Mouse (Mus musculus): ENCODE data around the gene Tnfsf13. TPM values are rescaled to one million over a fixed set of nuclear protein-coding genes. Genes with fewer than 3 reads are reported as not detected.

The Tnfsf13 gene
- polyA plus RNA-seq, 1 experiment from 2014 or later = 1.2 TPM

DNA sequence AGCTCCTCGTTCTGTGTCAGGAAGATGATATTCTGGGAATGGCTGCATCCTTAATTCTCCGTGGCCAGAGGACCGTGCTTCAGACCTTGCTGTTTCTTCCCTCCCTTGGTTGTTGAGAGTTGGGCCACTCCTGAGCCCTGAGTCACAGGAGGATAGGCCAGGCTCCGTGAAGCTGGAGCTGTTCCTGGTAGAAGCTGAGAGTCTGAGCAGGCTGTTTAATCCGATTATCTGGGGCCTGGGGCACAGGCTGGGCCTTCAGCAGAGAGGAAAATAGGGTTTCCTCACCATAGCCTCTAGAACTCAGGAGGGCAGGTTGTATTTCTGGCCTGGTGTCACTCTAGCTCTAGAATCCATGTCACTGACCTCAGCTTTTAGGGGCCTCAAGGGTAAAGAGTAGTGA lies 32.2 kb downstream of the Tnfsf13 start:
- no peak for ATAC-seq (ENCODE audit: low read depth)
- 58% methylated on average over 5 of the region's 5 CpGs for WGBS
- no peaks in the 10 kb centered on the region for H3K27me3 ChIP-seq (ENCODE audit: control insufficient read depth, insufficient read depth, low read depth, low read length)

DNA sequence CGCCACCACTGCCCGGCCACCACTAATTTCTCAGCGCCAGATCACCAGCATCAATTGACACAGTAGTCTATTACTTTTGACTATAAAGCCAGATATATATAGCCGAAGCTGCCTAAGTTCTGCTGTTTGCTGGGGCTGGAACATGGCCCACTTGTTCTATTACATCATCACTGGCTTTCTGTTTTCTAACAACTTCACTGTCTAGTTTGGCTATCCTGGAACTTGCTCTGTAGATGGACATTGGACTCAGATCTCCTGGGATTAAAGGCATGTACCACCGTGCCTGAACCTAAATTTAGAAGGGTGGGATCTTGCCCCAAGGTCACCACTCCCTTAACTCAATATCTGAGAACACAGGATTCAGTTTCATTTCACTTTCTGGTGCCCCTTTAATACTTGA lies 39.7 kb downstream of the Tnfsf13 start:
- Histone ChIP-seq H3K27ac (ENCODE audit: low read length) (no peak overlapping the region), H3K27me3 (ENCODE audit: control insufficient read depth, insufficient read depth, low read depth, low read length) (no peaks in the 10 kb centered on the region), H3K4me1 (replicated peaks; ENCODE audit: control insufficient read depth, insufficient read depth, low read length) (no peaks in the 10 kb centered on the region), H3K4me3 (ENCODE audit: low read length) (no peak overlapping the region), H3K36me3 (ENCODE audit: control insufficient read depth, insufficient read depth, low read length) (peaks cover 70% of the 10 kb centered on the region), H3K4me2 (ENCODE audit: low read depth, low read length) (no peak overlapping the region), H3K9ac (ENCODE audit: low read length) (no peak overlapping the region), H3K9me3 (ENCODE audit: control insufficient read depth, low read length) (no peaks in the 10 kb centered on the region)
- 91% methylated on average over 5 of the region's 5 CpGs for WGBS
- no peak for ATAC-seq (ENCODE audit: low read depth)

More for the DNA sequence above, 32.2 kb downstream of the Tnfsf13 start:
- Histone ChIP-seq H3K4me3 (ENCODE audit: low read length) (no peak overlapping the region), H3K27ac (ENCODE audit: low read length) (no peak overlapping the region), H3K9me3 (ENCODE audit: control insufficient read depth, low read length) (no peaks in the 10 kb centered on the region), H3K4me2 (ENCODE audit: low read depth, low read length) (no peak overlapping the region), H3K9ac (ENCODE audit: low read length) (no peak overlapping the region), H3K36me3 (ENCODE audit: control insufficient read depth, insufficient read depth, low read length) (peaks cover 50% of the 10 kb centered on the region), H3K4me1 (replicated peaks; ENCODE audit: control insufficient read depth, insufficient read depth, low read length) (peaks cover 12% of the 10 kb centered on the region)

DNA sequence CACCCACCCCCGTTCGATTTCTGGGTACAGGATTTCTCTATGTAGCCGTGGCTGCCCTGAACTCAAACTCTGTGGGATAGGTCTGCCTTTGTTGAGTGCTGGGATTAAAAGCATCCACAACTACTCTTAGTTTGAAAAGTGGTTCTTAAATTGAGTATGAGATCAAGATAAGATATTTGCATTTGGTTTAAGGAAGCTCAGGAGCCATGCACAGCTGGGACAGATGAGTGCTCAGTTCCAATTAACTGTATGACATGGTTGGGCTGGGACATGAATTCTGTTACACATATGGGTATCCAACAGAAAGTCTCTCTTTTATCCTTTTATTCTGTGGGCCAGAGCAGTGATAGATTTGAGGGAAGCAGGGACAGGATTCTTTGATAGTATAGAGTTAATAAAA lies 50.1 kb downstream of the Tnfsf13 start:
- Histone ChIP-seq H3K4me1 (replicated peaks; ENCODE audit: control insufficient read depth, insufficient read depth, low read length) (peaks cover 27% of the 10 kb centered on the region), H3K9ac (ENCODE audit: low read length) (no peak overlapping the region), H3K4me3 (ENCODE audit: low read length) (0 out of 2 replicates have a peak overlapping the region, but pooled peaks have one; percentile 0), H3K27me3 (ENCODE audit: control insufficient read depth, insufficient read depth, low read depth, low read length) (no peaks in the 10 kb centered on the region), H3K27ac (ENCODE audit: low read length) (no peak overlapping the region), H3K9me3 (ENCODE audit: control insufficient read depth, low read length) (no peaks in the 10 kb centered on the region), H3K4me2 (ENCODE audit: low read depth, low read length) (0 out of 2 replicates have a peak overlapping the region, but pooled peaks have one; percentile 3), H3K36me3 (ENCODE audit: control insufficient read depth, insufficient read depth, low read length) (peaks cover 11% of the 10 kb centered on the region)
- no peak for ATAC-seq (ENCODE audit: low read depth)
- WGBS = 56% methylated on average over 3 of the region's 3 CpGs

DNA sequence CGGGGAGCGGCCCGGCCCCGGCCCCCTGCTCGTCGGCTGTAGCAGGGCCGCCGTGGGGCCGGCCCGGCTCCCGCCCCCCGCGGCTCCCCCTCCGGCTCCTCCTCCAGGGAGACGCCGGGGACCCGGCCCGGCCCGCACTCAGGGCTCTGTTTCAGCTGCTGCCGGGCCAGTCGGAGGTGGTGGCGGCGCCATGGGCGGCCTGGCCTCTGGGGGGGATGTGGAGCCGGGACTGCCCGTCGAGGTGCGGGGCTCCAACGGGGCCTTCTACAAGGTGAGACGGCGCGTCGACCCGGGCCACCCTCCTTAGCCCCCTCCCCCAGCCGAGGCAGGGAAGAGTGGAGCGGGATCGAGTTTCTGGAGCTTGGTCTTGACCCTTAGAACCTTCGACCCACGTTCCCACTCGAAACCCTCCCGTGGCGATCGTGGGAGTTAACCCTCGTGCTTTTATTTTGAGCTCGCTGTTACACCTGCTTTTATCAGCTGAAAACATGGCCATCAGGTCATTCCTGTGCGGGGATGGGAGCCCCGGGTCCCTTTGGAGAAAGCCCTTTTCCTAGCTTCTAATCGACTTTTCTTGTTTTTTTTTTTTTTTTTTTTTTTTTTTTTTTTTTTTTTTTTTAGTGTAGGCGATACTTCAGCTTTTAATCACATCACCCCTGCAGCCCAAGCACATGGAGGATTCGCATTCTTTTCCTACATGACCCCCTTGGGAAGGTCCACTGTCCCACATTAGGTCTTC lies 52.3 kb downstream of the Tnfsf13 start:
- H3K9ac ChIP-seq (ENCODE audit: low read length) = peak overlapping the region; percentile 98
- no peaks in the 10 kb centered on the region; the same call in 1 of the 2 replicates for H3K36me3 ChIP-seq (ENCODE audit: control insufficient read depth, insufficient read depth, low read length)
- peak; percentile 78 for ATAC-seq (ENCODE audit: low read depth)
- no peaks in the 10 kb centered on the region for H3K9me3 ChIP-seq (ENCODE audit: control insufficient read depth, low read length)
- no peaks in the 10 kb centered on the region for H3K27me3 ChIP-seq (ENCODE audit: control insufficient read depth, insufficient read depth, low read depth, low read length)
- peaks cover 27% of the 10 kb centered on the region for H3K4me1 ChIP-seq (replicated peaks; ENCODE audit: control insufficient read depth, insufficient read depth, low read length)
- 0% methylated on average over 39 of the region's 50 CpGs for whole genome bisulfite sequencing
- H3K4me3 ChIP-seq (ENCODE audit: low read length) = peak overlapping the region; percentile 99
- H3K4me2 ChIP-seq (ENCODE audit: low read depth, low read length) = peak overlapping the region; percentile 66
- H3K27ac ChIP-seq (ENCODE audit: low read length) = peak overlapping the region; percentile 98

MicroRNA genes within 50 kb of the gene (microRNA counts, 519-probe panel; counts per million panel counts)
- microRNA mmu-miR-1934 (not detected), microRNA mmu-miR-467f (2,644 counts per million, percentile 48 among the panel's probes with 10 or more counts)

Small RNA genes within 50 kb of the gene (microRNA-seq; reads per million reads assigned to microRNA genes)
- gene Mir1934 (4.0 reads per million, percentile 15 among the genes with 10 or more reads in this experiment), gene Mir467f (not detected)

Other genes with a start within 250 kb of the Tnfsf13 start
- 1.9 TPM in 2 replicates for gene Dnah2, start 136.7 kb downstream of the Tnfsf13 start, polyA plus RNA-seq (2015; fragmentation: Nextera tagmentation; extraction: Ambion mirVana)
- 5.6 and 5.7 TPM in 2 replicates for gene Efnb3, start 125.6 kb downstream of the Tnfsf13 start, polyA plus RNA-seq (2015; fragmentation: Nextera tagmentation; extraction: Ambion mirVana)
- 26.2 and 29.2 TPM in 2 replicates for gene Wrap53, start 105.5 kb downstream of the Tnfsf13 start, polyA plus RNA-seq (2015; fragmentation: Nextera tagmentation; extraction: Ambion mirVana)
- gene Trp53, start 105.4 kb downstream of the Tnfsf13 start, polyA plus RNA-seq (2015; fragmentation: Nextera tagmentation; extraction: Ambion mirVana) = 141 and 154 TPM in 2 replicates
- 10.5 and 12.7 TPM in 2 replicates for gene Atp1b2, start 79.8 kb downstream of the Tnfsf13 start, polyA plus RNA-seq (2015; fragmentation: Nextera tagmentation; extraction: Ambion mirVana)
- 0.15 TPM in 1 of 2 replicates, not detected in the other for gene Shbg, start 67.9 kb downstream of the Tnfsf13 start, polyA plus RNA-seq (2015; fragmentation: Nextera tagmentation; extraction: Ambion mirVana)
- gene Sat2, start 63.8 kb downstream of the Tnfsf13 start, polyA plus RNA-seq (2015; fragmentation: Nextera tagmentation; extraction: Ambion mirVana) = 15.2 and 19.2 TPM in 2 replicates
- gene Fxr2, start 52.8 kb downstream of the Tnfsf13 start, polyA plus RNA-seq (2015; fragmentation: Nextera tagmentation; extraction: Ambion mirVana) = 22.2 and 22.6 TPM in 2 replicates
- 0.54 TPM in 1 of 2 replicates, not detected in the other for gene Sox15, start 30.5 kb downstream of the Tnfsf13 start, polyA plus RNA-seq (2015; fragmentation: Nextera tagmentation; extraction: Ambion mirVana)
- 65.5 and 71.0 TPM in 2 replicates for gene Mpdu1, start 23.1 kb downstream of the Tnfsf13 start, polyA plus RNA-seq (2015; fragmentation: Nextera tagmentation; extraction: Ambion mirVana)
- 19.2 and 19.4 TPM in 2 replicates for gene Cd68, start 19.6 kb downstream of the Tnfsf13 start, polyA plus RNA-seq (2015; fragmentation: Nextera tagmentation; extraction: Ambion mirVana)
- gene Eif4a1, start 13.4 kb downstream of the Tnfsf13 start, polyA plus RNA-seq (2015; fragmentation: Nextera tagmentation; extraction: Ambion mirVana) = 539 and 624 TPM in 2 replicates
- gene Senp3, start 3.7 kb downstream of the Tnfsf13 start, polyA plus RNA-seq (2015; fragmentation: Nextera tagmentation; extraction: Ambion mirVana) = 69.3 and 70.6 TPM in 2 replicates
- 10.6 and 12.8 TPM in 2 replicates for gene Tnfsf12, start 10.1 kb upstream of the Tnfsf13 start, polyA plus RNA-seq (2015; fragmentation: Nextera tagmentation; extraction: Ambion mirVana)
- 5.0 and 5.4 TPM in 2 replicates for gene Tnfsfm13, start 10.3 kb upstream of the Tnfsf13 start, polyA plus RNA-seq (2015; fragmentation: Nextera tagmentation; extraction: Ambion mirVana)
- gene Polr2a, start 72.9 kb upstream of the Tnfsf13 start, polyA plus RNA-seq (2015; fragmentation: Nextera tagmentation; extraction: Ambion mirVana) = 24.1 and 25.3 TPM in 2 replicates
- 0.36 and 0.64 TPM in 2 replicates for gene Slc35g3, start 76.2 kb upstream of the Tnfsf13 start, polyA plus RNA-seq (2015; fragmentation: Nextera tagmentation; extraction: Ambion mirVana)
- gene Zbtb4, start 80.1 kb upstream of the Tnfsf13 start, polyA plus RNA-seq (2015; fragmentation: Nextera tagmentation; extraction: Ambion mirVana) = 3.5 and 4.9 TPM in 2 replicates
- gene Chrnb1, start 110.2 kb upstream of the Tnfsf13 start, polyA plus RNA-seq (2015; fragmentation: Nextera tagmentation; extraction: Ambion mirVana) = 18.6 and 20.7 TPM in 2 replicates
- gene Fgf11, start 116.1 kb upstream of the Tnfsf13 start, polyA plus RNA-seq (2015; fragmentation: Nextera tagmentation; extraction: Ambion mirVana) = 1.0 and 1.7 TPM in 2 replicates
- gene Tmem102, start 119.8 kb upstream of the Tnfsf13 start, polyA plus RNA-seq (2015; fragmentation: Nextera tagmentation; extraction: Ambion mirVana) = 6.5 and 8.6 TPM in 2 replicates
- gene Gm39566, start 129.5 kb upstream of the Tnfsf13 start, polyA plus RNA-seq (2015; fragmentation: Nextera tagmentation; extraction: Ambion mirVana) = not detected in 2 replicates
- gene Spem2, start 132.7 kb upstream of the Tnfsf13 start, polyA plus RNA-seq (2015; fragmentation: Nextera tagmentation; extraction: Ambion mirVana) = not detected in 2 replicates
- gene Spem1, start 136.4 kb upstream of the Tnfsf13 start, polyA plus RNA-seq (2015; fragmentation: Nextera tagmentation; extraction: Ambion mirVana) = not detected in 2 replicates
- 4.4 and 5.0 TPM in 2 replicates for gene Nlgn2, start 152.0 kb upstream of the Tnfsf13 start, polyA plus RNA-seq (2015; fragmentation: Nextera tagmentation; extraction: Ambion mirVana)
- 443 and 452 TPM in 2 replicates for gene Tmem256, start 152.7 kb upstream of the Tnfsf13 start, polyA plus RNA-seq (2015; fragmentation: Nextera tagmentation; extraction: Ambion mirVana)
- gene Plscr3, start 160.6 kb upstream of the Tnfsf13 start, polyA plus RNA-seq (2015; fragmentation: Nextera tagmentation; extraction: Ambion mirVana) = 115 and 137 TPM in 2 replicates
- gene Tnk1, start 172.9 kb upstream of the Tnfsf13 start, polyA plus RNA-seq (2015; fragmentation: Nextera tagmentation; extraction: Ambion mirVana) = 10.8 and 11.8 TPM in 2 replicates
- not detected in 2 replicates for gene Tmem95, start 192.2 kb upstream of the Tnfsf13 start, polyA plus RNA-seq (2015; fragmentation: Nextera tagmentation; extraction: Ambion mirVana)
- gene Kctd11, start 195.6 kb upstream of the Tnfsf13 start, polyA plus RNA-seq (2015; fragmentation: Nextera tagmentation; extraction: Ambion mirVana) = 10.9 and 11.4 TPM in 2 replicates
- gene Acap1, start 209.8 kb upstream of the Tnfsf13 start, polyA plus RNA-seq (2015; fragmentation: Nextera tagmentation; extraction: Ambion mirVana) = 2.1 and 3.8 TPM in 2 replicates
- gene 2810408A11Rik, start 215.2 kb upstream of the Tnfsf13 start, polyA plus RNA-seq (2015; fragmentation: Nextera tagmentation; extraction: Ambion mirVana) = 7.9 and 8.6 TPM in 2 replicates
- 5.7 and 6.4 TPM in 2 replicates for gene Neurl4, start 215.3 kb upstream of the Tnfsf13 start, polyA plus RNA-seq (2015; fragmentation: Nextera tagmentation; extraction: Ambion mirVana)
- gene Gps2, start 228.1 kb upstream of the Tnfsf13 start, polyA plus RNA-seq (2015; fragmentation: Nextera tagmentation; extraction: Ambion mirVana) = 85.1 and 87.8 TPM in 2 replicates
- 1,390 and 1,410 TPM in 2 replicates for gene Eif5a, start 236.2 kb upstream of the Tnfsf13 start, polyA plus RNA-seq (2015; fragmentation: Nextera tagmentation; extraction: Ambion mirVana)

Data from lung, embryonic 16.5 days (tissue).